Mouse (Mus musculus): ENCODE measurements around the gene Gtf3c5. TPM values are rescaled to one million over a fixed set of nuclear protein-coding genes. Genes with fewer than 3 reads are reported as not detected.
A peak's percentile ranks its signal among the peaks of the same experiment; 100 is the strongest.

Gtf3c5 gene
- polyA plus RNA-seq, 1 experiment from 2014 or later: 24.9 TPM

- H3K27ac ChIP-seq: no peak overlapping the region
- WGBS (ENCODE audit: insufficient replicate concordance): 61% methylated on average over 5 of the region's 5 CpGs
- no peak for ATAC-seq
- no peak overlapping the region for H3K4me3 ChIP-seq
- no peak overlapping the region for H3K4me2 ChIP-seq
- H3K9ac ChIP-seq: no peak overlapping the region
- H3K27me3 ChIP-seq (replicated peaks): no peaks in the 10 kb centered on the region; the same call in 1 of the 2 replicates
- H3K36me3 ChIP-seq: no peaks in the 10 kb centered on the region
- no peaks in the 10 kb centered on the region for H3K4me1 ChIP-seq
- H3K9me3 ChIP-seq (replicated peaks): no peaks in the 10 kb centered on the region
Measured at GRCm38 (mm10) chr2:28557452-28557851, 26.1 kb downstream of the Gtf3c5 start.

- Histone ChIP-seq H3K4me1 (no peaks in the 10 kb centered on the region), H3K9me3 (replicated peaks) (no peaks in the 10 kb centered on the region), H3K4me3 (no peak overlapping the region), H3K36me3 (peaks cover 15% of the 10 kb centered on the region), H3K27ac (no peak overlapping the region), H3K27me3 (replicated peaks) (no peaks in the 10 kb centered on the region; the same call in 1 of the 2 replicates), H3K9ac (no peak overlapping the region), H3K4me2 (no peak overlapping the region)
- ATAC-seq: no peak
- WGBS (ENCODE audit: insufficient replicate concordance): 75% methylated on average over 5 of the region's 5 CpGs
Measured at GRCm38 (mm10) chr2:28552301-28552700, 31.2 kb downstream of the Gtf3c5 start.

- no peak for ATAC-seq
Measured at GRCm38 (mm10) chr2:28549157-28549556, 34.4 kb downstream of the Gtf3c5 start.

GRCm38 (mm10) chr2:28547237-28548172 lies 36.0 kb downstream of the Gtf3c5 start:
- Histone ChIP-seq H3K9me3 (replicated peaks) (no peaks in the 10 kb centered on the region), H3K4me2 (no peak overlapping the region), H3K9ac (no peak overlapping the region), H3K36me3 (peaks cover 15% of the 10 kb centered on the region), H3K4me1 (no peaks in the 10 kb centered on the region), H3K27me3 (replicated peaks) (no peaks in the 10 kb centered on the region), H3K27ac (no peak overlapping the region), H3K4me3 (no peak overlapping the region)
- peak; percentile 8; the same call in 1 of the 2 replicates for ATAC-seq
- WGBS (ENCODE audit: insufficient replicate concordance): 40% methylated on average over 11 of the region's 11 CpGs

More at GRCm38 (mm10) chr2:28549157-28549556, 34.4 kb downstream of the Gtf3c5 start:
- Histone ChIP-seq H3K9me3 (replicated peaks) (no peaks in the 10 kb centered on the region), H3K27me3 (replicated peaks) (no peaks in the 10 kb centered on the region), H3K36me3 (peaks cover 15% of the 10 kb centered on the region), H3K9ac (no peak overlapping the region), H3K27ac (no peak overlapping the region), H3K4me1 (no peaks in the 10 kb centered on the region), H3K4me2 (no peak overlapping the region), H3K4me3 (no peak overlapping the region)
- 77% methylated on average over 13 of the region's 13 CpGs for WGBS (ENCODE audit: insufficient replicate concordance)

- peaks cover 15% of the 10 kb centered on the region for H3K36me3 ChIP-seq
- no peak overlapping the region for H3K4me3 ChIP-seq
- H3K9ac ChIP-seq: no peak overlapping the region
- no peak for ATAC-seq
- no peak overlapping the region for H3K4me2 ChIP-seq
- H3K9me3 ChIP-seq (replicated peaks): no peaks in the 10 kb centered on the region
- H3K4me1 ChIP-seq: no peaks in the 10 kb centered on the region
- 58% methylated on average over 6 of the region's 6 CpGs for WGBS (ENCODE audit: insufficient replicate concordance)
- H3K27me3 ChIP-seq (replicated peaks): no peaks in the 10 kb centered on the region
- no peak overlapping the region for H3K27ac ChIP-seq
Measured at GRCm38 (mm10) chr2:28546560-28546959, 37.0 kb downstream of the Gtf3c5 start.

GRCm38 (mm10) chr2:28545976-28546375 lies 37.6 kb downstream of the Gtf3c5 start:
- Histone ChIP-seq H3K4me2 (no peak overlapping the region), H3K27me3 (replicated peaks) (no peaks in the 10 kb centered on the region), H3K4me1 (no peaks in the 10 kb centered on the region), H3K9ac (no peak overlapping the region), H3K36me3 (peaks cover 11% of the 10 kb centered on the region), H3K27ac (no peak overlapping the region), H3K4me3 (no peak overlapping the region), H3K9me3 (replicated peaks) (no peaks in the 10 kb centered on the region)
- no peak for ATAC-seq

- H3K4me1 ChIP-seq: peaks cover 18% of the 10 kb centered on the region
- no peak for ATAC-seq
- no peak overlapping the region for H3K4me2 ChIP-seq
- WGBS (ENCODE audit: insufficient replicate concordance): 81% methylated on average over 8 of the region's 8 CpGs
- H3K36me3 ChIP-seq: peaks cover 6% of the 10 kb centered on the region
- H3K27ac ChIP-seq: no peak overlapping the region
- H3K9ac ChIP-seq: no peak overlapping the region
- H3K27me3 ChIP-seq (replicated peaks): no peaks in the 10 kb centered on the region
- no peak overlapping the region for H3K4me3 ChIP-seq
- no peaks in the 10 kb centered on the region for H3K9me3 ChIP-seq (replicated peaks)
Measured at GRCm38 (mm10) chr2:28543894-28544293, 39.7 kb downstream of the Gtf3c5 start.

GRCm38 (mm10) chr2:28540587-28541227 lies 42.8 kb downstream of the Gtf3c5 start:
- Histone ChIP-seq H3K9ac (no peak overlapping the region), H3K9me3 (replicated peaks) (no peaks in the 10 kb centered on the region), H3K27ac (no peak overlapping the region), H3K4me3 (no peak overlapping the region), H3K4me2 (no peak overlapping the region), H3K27me3 (replicated peaks) (0 out of 2 replicates have a peak, but pooled peaks cover 2% of the 10 kb centered on the region), H3K36me3 (no peaks in the 10 kb centered on the region), H3K4me1 (peaks cover 18% of the 10 kb centered on the region)
- 62% methylated on average over 8 of the region's 8 CpGs for WGBS (ENCODE audit: insufficient replicate concordance)
- ATAC-seq: no peak

- peaks cover 18% of the 10 kb centered on the region for H3K4me1 ChIP-seq
- H3K27ac ChIP-seq: no peak overlapping the region
Measured at GRCm38 (mm10) chr2:28539949-28540348, 43.6 kb downstream of the Gtf3c5 start.

GRCm38 (mm10) chr2:28539206-28539605 lies 44.3 kb downstream of the Gtf3c5 start:
- H3K27ac ChIP-seq: no peak overlapping the region
- H3K27me3 ChIP-seq (replicated peaks): peaks cover 16% of the 10 kb centered on the region
- no peak overlapping the region for H3K9ac ChIP-seq
- 54% methylated on average over 7 of the region's 7 CpGs for WGBS (ENCODE audit: insufficient replicate concordance)
- H3K4me1 ChIP-seq: peaks cover 18% of the 10 kb centered on the region
- H3K9me3 ChIP-seq (replicated peaks): no peaks in the 10 kb centered on the region
- no peak for ATAC-seq
- no peak overlapping the region for H3K4me3 ChIP-seq
- H3K36me3 ChIP-seq: no peaks in the 10 kb centered on the region
- no peak overlapping the region for H3K4me2 ChIP-seq

More at GRCm38 (mm10) chr2:28539949-28540348, 43.6 kb downstream of the Gtf3c5 start:
- Histone ChIP-seq H3K36me3 (no peaks in the 10 kb centered on the region), H3K9ac (no peak overlapping the region), H3K9me3 (replicated peaks) (no peaks in the 10 kb centered on the region), H3K4me2 (no peak overlapping the region), H3K27me3 (replicated peaks) (peaks cover 8% of the 10 kb centered on the region; the same call in 1 of the 2 replicates), H3K4me3 (no peak overlapping the region)
- ATAC-seq: no peak
- WGBS (ENCODE audit: insufficient replicate concordance): 19% methylated on average over 2 of the region's 2 CpGs

GRCm38 (mm10) chr2:28538817-28539128 lies 44.8 kb downstream of the Gtf3c5 start:
- no peaks in the 10 kb centered on the region for H3K9me3 ChIP-seq (replicated peaks)
- H3K4me2 ChIP-seq: no peak overlapping the region
- H3K4me1 ChIP-seq: peaks cover 21% of the 10 kb centered on the region
- no peak overlapping the region for H3K4me3 ChIP-seq
- no peaks in the 10 kb centered on the region for H3K36me3 ChIP-seq
- no peak overlapping the region for H3K27ac ChIP-seq
- WGBS (ENCODE audit: insufficient replicate concordance): 36% methylated on average over 1 of the region's 1 CpGs
- ATAC-seq: no peak
- peaks cover 20% of the 10 kb centered on the region for H3K27me3 ChIP-seq (replicated peaks)
- no peak overlapping the region for H3K9ac ChIP-seq

Data from liver, embryonic 12.5 days (tissue).